Mouse (Mus musculus) ovary, adult 18-20 months (tissue): Measurements from ENCODE around the gene Emp1.

Source experiments
- DNase-seq: peaks from one replicate; pipeline ENCODE4 v3.0.0; 2022; ENCODE audit warnings: low spot score, mixed read lengths

The Emp1 gene

GRCm38 (mm10) chr6:135412649-135413048, 50.3 kb downstream of the Emp1 start:
- no peak for DNase-seq

DNA sequence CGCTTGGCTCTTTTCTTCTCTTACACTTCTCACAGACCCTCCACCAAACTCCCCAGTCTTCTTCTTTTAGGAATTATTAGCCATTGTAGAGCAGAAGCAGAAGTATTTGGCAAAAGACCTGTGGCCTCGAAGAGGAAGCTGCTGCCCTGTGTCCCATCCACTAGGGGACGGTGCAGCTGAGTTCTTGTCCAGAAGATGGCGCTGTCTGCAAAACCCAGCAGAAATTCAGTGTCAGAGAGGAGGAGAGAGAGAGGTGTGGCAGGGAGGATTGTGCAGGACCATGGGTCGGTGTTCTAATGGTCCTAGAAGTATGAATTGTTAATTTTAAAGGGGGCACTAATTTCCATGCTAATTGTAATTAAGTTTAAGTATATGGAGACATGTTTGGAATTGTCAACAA, 55.1 kb downstream of the Emp1 start:
- no peak for DNase-seq

DNA sequence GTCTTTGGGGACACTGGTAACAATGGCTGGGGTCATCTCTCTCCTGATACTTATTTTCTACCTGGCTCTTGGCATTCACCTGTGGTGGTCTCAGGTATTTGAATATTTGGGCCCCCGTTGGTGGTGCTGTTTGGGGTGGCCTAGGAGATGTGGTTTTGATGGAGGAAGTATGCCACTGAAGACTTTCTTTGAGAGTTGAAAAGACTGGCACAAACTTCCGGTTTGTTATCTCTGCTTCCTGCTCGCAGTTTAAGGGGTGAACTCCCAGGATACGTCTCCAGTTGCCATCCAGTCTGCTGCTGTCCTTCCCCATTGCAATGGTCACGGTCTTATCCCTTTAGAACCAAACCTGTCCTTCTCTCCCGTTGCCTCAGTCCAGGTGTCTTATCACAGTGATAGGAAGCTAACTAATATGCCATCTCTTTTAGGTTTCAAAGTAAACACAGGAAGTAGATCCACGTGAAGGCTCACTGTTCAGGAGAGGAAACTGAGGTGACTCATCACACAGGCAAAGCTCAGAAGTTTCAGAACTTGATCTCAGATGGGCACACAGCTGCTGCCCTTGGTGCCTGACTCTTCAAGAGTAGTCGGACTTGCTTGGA, 56.0 kb downstream of the Emp1 start:
- no peak for DNase-seq

DNA sequence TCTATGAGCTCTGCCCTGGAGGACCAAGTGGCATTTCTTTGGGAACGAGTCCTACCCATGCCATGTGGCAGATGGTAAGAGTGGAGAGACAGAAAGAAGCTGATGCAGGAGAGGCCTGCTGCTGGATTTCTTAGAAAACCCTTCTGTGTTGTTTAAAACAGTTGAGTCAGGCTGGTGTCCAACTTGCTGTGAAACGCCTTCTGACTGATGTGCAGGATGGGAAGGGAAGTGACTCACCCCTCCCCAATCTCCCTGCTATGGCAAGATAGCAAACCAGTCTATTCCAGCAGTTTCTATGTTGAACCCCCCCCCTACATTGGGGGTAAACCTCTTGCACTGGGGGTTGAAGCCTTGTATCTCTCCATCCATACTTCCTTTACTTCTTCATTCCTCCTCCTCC, 65.9 kb downstream of the Emp1 start:
- no peak for DNase-seq

- DNase-seq = no peak
These were observed 67.0 kb downstream of the Emp1 start for GRCm38 (mm10) chr6:135429268-135429909.

DNA sequence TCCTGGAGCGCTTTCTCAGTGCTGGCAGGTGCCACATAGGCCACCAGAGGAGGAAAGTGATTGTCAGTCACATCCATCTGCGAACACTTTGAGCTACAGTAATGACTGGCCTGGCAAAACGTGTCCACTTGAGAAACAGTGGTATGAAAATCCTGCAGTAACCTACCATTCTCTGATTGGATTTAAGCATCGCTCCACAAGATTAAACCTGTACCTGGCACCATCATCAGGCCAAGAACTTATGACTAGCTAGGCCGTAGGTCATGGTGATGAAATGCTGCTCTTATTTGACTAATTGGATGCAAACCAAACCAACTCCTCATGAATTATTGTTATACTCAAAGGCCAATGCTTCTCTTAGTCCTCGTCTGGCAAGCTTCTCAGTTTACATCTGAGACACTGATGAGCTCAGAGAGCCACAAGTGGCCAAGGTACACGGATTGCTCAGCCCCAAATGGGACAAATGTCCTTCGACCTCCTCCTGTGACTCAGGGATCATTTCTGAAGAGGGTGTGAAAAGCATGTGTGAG, 68.2 kb downstream of the Emp1 start:
- DNase-seq = no peak
